Mouse (Mus musculus): Measurements from ENCODE around the gene Cdc73. TPM values are rescaled to one million over a fixed set of nuclear protein-coding genes. Genes with fewer than 3 reads are reported as not detected.

Cdc73 gene
- polyA plus RNA-seq (2012; rRNA removed; ENCODE audit: low replicate concordance) = 0.55 and 3.0 TPM in 2 replicates

DNA sequence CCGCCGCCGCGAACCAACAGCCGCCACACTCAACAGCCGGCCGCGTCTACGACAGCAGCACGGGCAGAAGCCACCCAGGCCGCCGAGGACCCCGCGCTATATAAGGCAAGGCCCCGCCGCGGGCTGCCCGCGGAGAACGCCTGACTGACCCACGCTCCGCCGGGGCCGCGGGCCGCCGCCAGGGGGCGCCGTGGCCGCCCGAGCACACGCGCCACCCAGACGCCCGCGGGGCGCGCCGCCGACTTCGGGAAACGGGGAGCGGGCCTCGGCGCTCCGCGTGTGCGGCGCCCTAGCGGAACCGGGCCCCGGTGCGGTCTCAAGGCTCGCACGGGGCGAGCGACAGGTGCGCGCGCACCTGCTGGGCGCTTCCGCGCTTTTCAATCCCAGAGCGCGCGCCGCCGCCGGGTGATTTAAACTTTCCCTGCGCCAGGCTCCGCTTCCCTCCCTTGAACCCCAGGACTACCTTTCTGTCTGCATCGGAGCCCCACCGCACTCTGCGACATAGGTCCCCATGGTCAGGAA lies at the start of gene Cdc73:
Cdc73 (minus strand) TSS at position 153 of the 522 bp plus-strand sequence.

DNA sequence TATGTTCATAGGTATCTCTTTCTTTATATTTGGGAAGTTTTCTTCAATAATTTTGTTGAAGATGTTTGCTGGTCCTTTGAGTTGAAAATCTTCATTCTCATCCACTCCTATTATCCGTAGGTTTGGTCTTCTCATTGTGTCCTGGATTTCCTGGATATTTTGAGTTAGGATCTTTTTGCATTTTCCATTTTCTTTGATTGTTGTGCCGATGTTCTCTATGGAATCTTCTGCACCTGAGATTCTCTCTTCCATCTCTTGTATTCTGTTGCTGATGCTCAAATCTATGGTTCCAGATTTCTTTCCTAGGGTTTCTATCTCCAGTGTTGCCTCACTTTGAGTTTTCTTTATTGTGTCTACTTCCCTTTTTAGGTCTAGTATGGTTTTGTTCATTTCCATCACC lies 13.3 kb upstream of the Cdc73 start, which contains the start of gene Glrx2:
Glrx2 (plus strand) TSS at position 301 of the 400 bp plus-strand sequence.

GRCm38 (mm10) chr1:143640650-143641407 lies 61.9 kb downstream of the Cdc73 start, which contains the start of gene B3galt2:
B3galt2 (plus strand) TSS chr1:143640664.

Other genes starting within 250 kb of the Cdc73 start
- gene B3galt2, start 62.2 kb downstream of the Cdc73 start, polyA plus RNA-seq (2012; rRNA removed; ENCODE audit: low replicate concordance) = 2.7 and 7.9 TPM in 2 replicates
- gene Glrx2, start 13.4 kb upstream of the Cdc73 start, polyA plus RNA-seq (2012; rRNA removed; ENCODE audit: low replicate concordance) = 15.4 and 22.7 TPM in 2 replicates
- gene Trove2, start 74.2 kb upstream of the Cdc73 start, polyA plus RNA-seq (2012; rRNA removed; ENCODE audit: low replicate concordance) = 0.90 and 2.0 TPM in 2 replicates
- 2.4 and 3.3 TPM in 2 replicates for gene Uchl5, start 74.4 kb upstream of the Cdc73 start, polyA plus RNA-seq (2012; rRNA removed; ENCODE audit: low replicate concordance)

All from mammary gland, adult 2 months (tissue).